Mouse (Mus musculus) CH12.LX (cell line): ENCODE data around the gene Kit. TPM values are rescaled to one million over a fixed set of nuclear protein-coding genes. Genes with fewer than 3 reads are reported as not detected.

Experiments used
- DNase-seq: peaks from one replicate; pipeline ENCODE4 v3.0.0-alpha.2; 2013; ENCODE audit errors: extremely low read depth
- H3K27ac ChIP-seq: 2 replicates; pipeline ENCODE4 v1.5.1; 2012; ENCODE audit warnings: low read depth, mild to moderate bottlenecking, control low read depth, moderate library complexity; ENCODE audit not compliant: insufficient read depth
- H3K27me3 ChIP-seq: replicated peaks from 2 replicates; pipeline ENCODE3; 2012; ENCODE audit warnings: inconsistent platforms
- H3K36me3 ChIP-seq, 2 experiments: replicated peaks in 1 of 2; 2 replicates each; pipeline versions ENCODE3 to v1.6.1; 2012; ENCODE audit warnings: inconsistent platforms in 1 of 2, low read length in 1 of 2, mild to moderate bottlenecking in 1 of 2, mixed read lengths in 1 of 2, moderate library complexity in 1 of 2; ENCODE audit not compliant: control insufficient read depth in 1 of 2, insufficient read depth in 1 of 2
- H3K4me1 ChIP-seq, 2 experiments: 2 replicates each; pipeline ENCODE4 v1.6.1; 2012; ENCODE audit warnings: inconsistent platforms in 1 of 2, moderate library complexity in 1 of 2; ENCODE audit not compliant: insufficient read depth in 2 of 2, control insufficient read depth in 1 of 2
- H3K4me2 ChIP-seq: 2 replicates; pipeline ENCODE4 v1.6.1; 2012; ENCODE audit warnings: low read depth, mild to moderate bottlenecking, control low read depth; ENCODE audit not compliant: poor library complexity, insufficient read depth, severe bottlenecking
- H3K4me3 ChIP-seq, 3 experiments: fragments of 150-350 bp in 1 of 3; sonication (generic) in 1 of 3; replicated peaks in 1 of 3; 2 replicates each; pipeline versions ENCODE3 to v1.5.1; 2011 to 2012; ENCODE audit warnings: low read depth in 2 of 3, low read length in 2 of 3, mild to moderate bottlenecking in 2 of 3, moderate library complexity in 2 of 3, control low read depth in 1 of 3, improper control_type of control experiment in 1 of 3, inconsistent platforms in 1 of 3, mixed read lengths in 1 of 3; ENCODE audit not compliant: poor library complexity in 1 of 3
- H3K79me2 ChIP-seq: replicated peaks from 2 replicates; pipeline ENCODE4 v1.6.1; 2012; ENCODE audit warnings: mild to moderate bottlenecking, moderate library complexity; ENCODE audit not compliant: control insufficient read depth, poor library complexity, insufficient read depth, severe bottlenecking; ENCODE audit errors: extremely low read depth
- H3K9ac ChIP-seq: 2 replicates; pipeline ENCODE4 v1.6.1; 2012; ENCODE audit warnings: low read depth, mild to moderate bottlenecking, control low read depth, moderate library complexity; ENCODE audit not compliant: insufficient read depth
- H3K9me3 ChIP-seq: replicated peaks from 2 replicates; pipeline ENCODE3; 2012; ENCODE audit warnings: low read length, inconsistent platforms, mixed read lengths
- BHLHE40 ChIP-seq: IDR thresholded peaks from 2 replicates; pipeline ENCODE4 v1.6.1; 2011; ENCODE audit warnings: mild to moderate bottlenecking, low read depth, low read length, improper control_type of control experiment
- CHD1 ChIP-seq: IDR thresholded peaks from 2 replicates; pipeline ENCODE4 v1.6.1; 2012; ENCODE audit warnings: low read depth, low read length, improper control_type of control experiment, inconsistent platforms
- CHD2 ChIP-seq: IDR thresholded peaks from 2 replicates; pipeline ENCODE4 v1.6.1; 2011; ENCODE audit warnings: low read length, improper control_type of control experiment
- ELF1 ChIP-seq: IDR thresholded peaks from 2 replicates; pipeline ENCODE4 v1.6.1; 2014; ENCODE audit warnings: low read depth, mild to moderate bottlenecking, inconsistent platforms, low read length, improper control_type of control experiment
- EP300 ChIP-seq: IDR thresholded peaks from 2 replicates; pipeline ENCODE4 v1.6.1; 2011; ENCODE audit warnings: low read length, improper control_type of control experiment
- ETS1 ChIP-seq: conservative IDR thresholded peaks from 2 replicates; pipeline ENCODE4 v1.6.1; 2012; ENCODE audit warnings: low read depth, mild to moderate bottlenecking, inconsistent platforms, low read length, improper control_type of control experiment, moderate library complexity
- GABPA ChIP-seq: IDR thresholded peaks from 2 replicates; pipeline ENCODE4 v1.6.1; 2012; ENCODE audit warnings: low read depth, low read length, improper control_type of control experiment, inconsistent platforms; ENCODE audit not compliant: insufficient replicate concordance
- HCFC1 ChIP-seq: IDR thresholded peaks from 2 replicates; pipeline ENCODE4 v1.6.1; 2012; ENCODE audit warnings: low read depth, mild to moderate bottlenecking, inconsistent platforms, low read length, improper control_type of control experiment
- IRF4 ChIP-seq: IDR thresholded peaks from 2 replicates; pipeline ENCODE4 v1.6.1; 2014; ENCODE audit warnings: low read depth, mild to moderate bottlenecking, inconsistent platforms, low read length, improper control_type of control experiment
- MAFK ChIP-seq: IDR thresholded peaks from 2 replicates; pipeline ENCODE4 v1.6.1; 2011; ENCODE audit warnings: low read length, improper control_type of control experiment; ENCODE audit not compliant: insufficient replicate concordance
- MAZ ChIP-seq: IDR thresholded peaks from 2 replicates; pipeline ENCODE4 v1.6.1; 2012; ENCODE audit warnings: low read depth, mild to moderate bottlenecking, inconsistent platforms, low read length, improper control_type of control experiment, moderate library complexity
- MEF2A ChIP-seq: IDR thresholded peaks from 2 replicates; pipeline ENCODE4 v1.6.1; 2014; ENCODE audit warnings: low read depth, mild to moderate bottlenecking, inconsistent platforms, low read length, improper control_type of control experiment, borderline replicate concordance
- MXI1 ChIP-seq: IDR thresholded peaks from 2 replicates; pipeline ENCODE4 v1.6.1; 2011; ENCODE audit warnings: mild to moderate bottlenecking, low read depth, low read length, improper control_type of control experiment
- MYC ChIP-seq: IDR thresholded peaks from 2 replicates; pipeline ENCODE4 v1.6.1; 2011; ENCODE audit warnings: low read depth, mild to moderate bottlenecking, improper control_type of control experiment, low read length
- NRF1 ChIP-seq: IDR thresholded peaks from 2 replicates; pipeline ENCODE4 v1.6.1; 2014; ENCODE audit warnings: low read depth, mild to moderate bottlenecking, inconsistent platforms, low read length, improper control_type of control experiment, moderate library complexity
- POLR2AphosphoS2 ChIP-seq: IDR thresholded peaks from 2 replicates; pipeline ENCODE4 v1.6.1; 2011; ENCODE audit warnings: low read depth, low read length, improper control_type of control experiment
- RAD21 ChIP-seq: IDR thresholded peaks from 2 replicates; pipeline ENCODE4 v1.6.1; 2011; ENCODE audit warnings: low read depth, mild to moderate bottlenecking, low read length, improper control_type of control experiment, moderate library complexity
- SIN3A ChIP-seq: IDR thresholded peaks from 2 replicates; pipeline ENCODE4 v1.6.1; 2012; ENCODE audit warnings: low read length, improper control_type of control experiment, inconsistent platforms
- SMC3 ChIP-seq: IDR thresholded peaks from 2 replicates; pipeline ENCODE4 v1.6.1; 2011; ENCODE audit warnings: low read depth, low read length, improper control_type of control experiment
- TBP ChIP-seq: conservative IDR thresholded peaks from 2 replicates; pipeline ENCODE4 v1.6.1; 2011; ENCODE audit warnings: low read depth, low read length, improper control_type of control experiment
- TCF12 ChIP-seq: IDR thresholded peaks from 2 replicates; pipeline ENCODE4 v1.6.1; 2014; ENCODE audit warnings: low read depth, mild to moderate bottlenecking, inconsistent platforms, low read length, improper control_type of control experiment
- USF1 ChIP-seq: IDR thresholded peaks from 2 replicates; pipeline ENCODE4 v1.6.1; 2014; ENCODE audit warnings: low read depth, mild to moderate bottlenecking, inconsistent platforms, low read length, improper control_type of control experiment
- USF2 ChIP-seq: conservative IDR thresholded peaks from 2 replicates; pipeline ENCODE4 v1.6.1; 2011; ENCODE audit warnings: low read depth, low read length, improper control_type of control experiment
- ZC3H11A ChIP-seq: IDR thresholded peaks from 2 replicates; pipeline ENCODE4 v1.6.1; 2012; ENCODE audit warnings: low read depth, mild to moderate bottlenecking, inconsistent platforms, low read length, improper control_type of control experiment
- ZMIZ1 ChIP-seq: IDR thresholded peaks from 2 replicates; pipeline ENCODE4 v1.6.1; 2012; ENCODE audit warnings: low read depth, mild to moderate bottlenecking, inconsistent platforms, low read length, improper control_type of control experiment
- ZNF384 ChIP-seq: IDR thresholded peaks from 2 replicates; pipeline ENCODE4 v1.6.1; 2012; ENCODE audit warnings: low read depth, low read length, improper control_type of control experiment, inconsistent platforms
- dilution Hi-C: fragments of 300-500 bp; cut with MboI; formaldehyde crosslinking; loops from 2 replicates; pipeline ENCODE4 v1.14.3; 2020; ENCODE audit warnings: low sequenced_read_pairs; ENCODE audit not compliant: extremely low pct_unique_long_range_greater_than_20kb, extremely low pct_ligation_motif_present
- in situ Hi-C: fragments of 300-500 bp; cut with MboI; formaldehyde crosslinking; loops from 3 replicates; pipeline ENCODE4 v1.14.3; 2019; ENCODE audit warnings: low sequenced_read_pairs, low pct_ligation_motif_present, low pct_unique_long_range_greater_than_20kb, mixed read lengths
- polyA plus RNA-seq: library from polyadenylated mRNA; unstranded; fragments of >175 nt; gene quantifications from 2 replicates; pipeline ENCODE4 v1.2.1, GENCODE M21; 2012; ENCODE audit warnings: low read depth; ENCODE audit not compliant: insufficient read length
- total RNA-seq, 2 experiments: library from RNA; depleted of rRNA; stranded (reverse); fragments of 300-350 nt in 1 of 2; fragments of >200 nt in 1 of 2; gene quantifications; 2 replicates each; pipeline ENCODE4 v1.2.3; 2012 to 2014

The Kit gene
- total and polyA plus RNA-seq, 3 experiments = 0.13 to 0.64 TPM; not detected in 1

- H3K9ac ChIP-seq = no peak overlapping the region
- no peak overlapping the region for H3K27ac ChIP-seq
- no peaks in the 10 kb centered on the region for H3K4me1 ChIP-seq
- in situ Hi-C loops (no loop called here), dilution Hi-C loops (no loop called here)
- H3K27me3 ChIP-seq = no peaks in the 10 kb centered on the region
- TF ChIP-seq MEF2A = no peak
- no peak for TF ChIP-seq EP300
- TF ChIP-seq HCFC1 = no peak
- no peak for TF ChIP-seq GABPA
- no peak for TF ChIP-seq MXI1
- TF ChIP-seq USF1 = no peak
- TF ChIP-seq SIN3A = no peak
- no peak for TF ChIP-seq TCF12
- no peak for TF ChIP-seq ETS1
- no peaks in the 10 kb centered on the region for H3K79me2 ChIP-seq
- DNase-seq = no peak
- H3K4me3 ChIP-seq = no peak overlapping the region
- H3K36me3 ChIP-seq = no peaks in the 10 kb centered on the region
- peaks cover 33% of the 10 kb centered on the region for H3K9me3 ChIP-seq
- no peak overlapping the region for H3K4me2 ChIP-seq
Measured at GRCm38 (mm10) chr5:75625059-75625458, 50.3 kb downstream of the Kit start.

DNA sequence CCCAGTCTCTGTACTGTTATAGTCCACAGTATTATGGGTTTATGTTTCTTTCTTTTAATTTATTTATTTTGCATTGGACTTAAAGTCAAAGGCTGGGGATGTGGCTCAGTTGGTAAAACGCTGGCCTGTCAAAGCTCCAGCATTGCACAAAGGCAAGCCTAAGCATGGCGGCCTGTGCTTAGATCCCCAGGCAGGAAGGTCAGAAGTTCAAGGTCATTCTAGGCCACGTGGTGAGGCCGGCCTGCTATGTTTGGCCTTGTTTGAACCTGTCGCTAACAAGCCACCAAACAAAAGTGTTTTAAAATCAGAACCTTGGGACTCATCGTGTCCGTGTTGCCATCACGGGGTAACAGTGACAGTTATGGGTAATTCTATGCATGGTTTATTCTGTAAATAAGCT is 51.6 kb downstream of the Kit start:
- peaks cover 30% of the 10 kb centered on the region for H3K9me3 ChIP-seq
- in situ Hi-C loops (no loop called here), dilution Hi-C loops (no loop called here)
- no peak overlapping the region for H3K27ac ChIP-seq
- H3K27me3 ChIP-seq = no peaks in the 10 kb centered on the region
- TF ChIP-seq MEF2A = no peak
- no peak for TF ChIP-seq MXI1
- TF ChIP-seq MYC = no peak
- TF ChIP-seq RAD21 = no peak
- no peak for DNase-seq
- no peaks in the 10 kb centered on the region for H3K36me3 ChIP-seq
- H3K4me3 ChIP-seq = no peak overlapping the region
- no peaks in the 10 kb centered on the region for H3K4me1 ChIP-seq
- no peak overlapping the region for H3K4me2 ChIP-seq
- H3K9ac ChIP-seq = no peak overlapping the region
- H3K79me2 ChIP-seq = no peaks in the 10 kb centered on the region

DNA sequence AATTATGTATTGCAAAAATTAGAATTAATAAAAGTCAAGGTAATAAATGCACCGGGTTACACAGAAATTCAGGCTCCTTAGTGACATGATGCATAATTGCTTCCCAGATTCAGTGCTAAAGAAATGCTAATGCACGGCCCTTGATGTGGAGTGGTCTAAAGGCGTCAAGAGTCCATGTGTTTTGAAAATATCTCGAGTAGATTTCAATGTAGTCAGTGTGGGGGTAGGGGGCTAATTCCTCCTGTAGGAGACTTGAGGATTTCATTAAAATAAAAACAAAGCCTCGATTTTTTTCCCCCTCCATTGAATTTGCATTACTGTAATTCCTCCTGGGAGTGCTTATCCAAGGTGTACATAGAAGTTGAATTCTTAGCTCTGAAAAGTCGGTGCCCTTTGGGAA is 52.0 kb downstream of the Kit start:
- dilution Hi-C loops (no loop called here), in situ Hi-C loops (no loop called here)
- H3K9me3 ChIP-seq = peaks cover 29% of the 10 kb centered on the region
- no peak for TF ChIP-seq ELF1
- no peak for TF ChIP-seq ETS1
- no peak for TF ChIP-seq POLR2AphosphoS2
- no peak for TF ChIP-seq ZNF384
- TF ChIP-seq ZMIZ1 = no peak
- no peak for TF ChIP-seq CHD2
- no peak for TF ChIP-seq MAZ
- TF ChIP-seq SMC3 = no peak
- TF ChIP-seq IRF4 = no peak
- TF ChIP-seq MXI1 = no peak
- no peak for TF ChIP-seq TBP
- TF ChIP-seq NRF1 = no peak
- no peak for TF ChIP-seq CHD1
- no peak for TF ChIP-seq USF2
- TF ChIP-seq ZC3H11A = no peak
- no peak for TF ChIP-seq MYC
- no peak for TF ChIP-seq BHLHE40
- TF ChIP-seq MAFK = no peak
- no peak overlapping the region for H3K4me3 ChIP-seq
- no peaks in the 10 kb centered on the region for H3K79me2 ChIP-seq
- DNase-seq = no peak
- H3K27ac ChIP-seq = no peak overlapping the region
- H3K4me2 ChIP-seq = no peak overlapping the region
- H3K9ac ChIP-seq = no peak overlapping the region
- H3K4me1 ChIP-seq = no peaks in the 10 kb centered on the region
- no peaks in the 10 kb centered on the region for H3K27me3 ChIP-seq
- H3K36me3 ChIP-seq = no peaks in the 10 kb centered on the region
